Mouse (Mus musculus) liver, adult 2 months (tissue): ENCODE data around the gene Slc5a6. TPM values are rescaled to one million over a fixed set of nuclear protein-coding genes. Genes with fewer than 3 reads are reported as not detected.
"Not testable (repeated sequence)": the region's sequence is repeated elsewhere in the genome, so short reads cannot be mapped to it uniquely, and the experiment has no call there.

Source experiments
- DNase-seq: peaks from one replicate; pipeline ENCODE4 v3.0.0-alpha.2; 2011; ENCODE audit warnings: low read depth, low spot score; ENCODE audit errors: extremely low read depth
- H3K27ac ChIP-seq: fragments of 200-500 bp; replicated peaks from 2 replicates; pipeline ENCODE4 v1.5.1; 2012; ENCODE audit warnings: low read depth, mild to moderate bottlenecking, control low read depth, inconsistent platforms, low read length; ENCODE audit not compliant: insufficient read depth
- H3K27me3 ChIP-seq: fragments of 200-500 bp; 2 replicates; pipeline ENCODE4 v1.6.1; 2012; ENCODE audit warnings: mild to moderate bottlenecking, moderate library complexity, low read length, inconsistent platforms; ENCODE audit not compliant: control insufficient read depth, insufficient read depth
- H3K36me3 ChIP-seq: fragments of 200-500 bp; 2 replicates; pipeline ENCODE4 v1.6.1; 2012; ENCODE audit warnings: low read length, inconsistent platforms; ENCODE audit not compliant: control insufficient read depth, insufficient read depth
- H3K4me1 ChIP-seq: fragments of 200-500 bp; 2 replicates; pipeline ENCODE4 v1.6.1; 2011; ENCODE audit warnings: low read length; ENCODE audit not compliant: control insufficient read depth, insufficient read depth
- H3K4me3 ChIP-seq: fragments of 200-500 bp; 2 replicates; pipeline ENCODE4 v1.5.1; 2011; ENCODE audit warnings: low read depth, mild to moderate bottlenecking, control low read depth, low read length, moderate library complexity; ENCODE audit not compliant: insufficient read depth
- H3K79me2 ChIP-seq: fragments of 200-500 bp; 2 replicates; pipeline ENCODE4 v1.6.1; 2012; ENCODE audit warnings: inconsistent platforms, mild to moderate bottlenecking, low read length, moderate library complexity; ENCODE audit not compliant: control insufficient read depth, insufficient read depth
- H3K9ac ChIP-seq: fragments of 200-500 bp; 2 replicates; pipeline ENCODE4 v1.6.1; 2012; ENCODE audit warnings: low read depth, mild to moderate bottlenecking, control low read depth, inconsistent platforms, low read length
- CTCF ChIP-seq: fragments of 200-500 bp; IDR thresholded peaks from 2 replicates; pipeline ENCODE4 v1.5.1; 2011; ENCODE audit warnings: low read depth, low read length, control low read depth
- POLR2A ChIP-seq: fragments of 200-500 bp; IDR thresholded peaks from 2 replicates; pipeline ENCODE4 v1.6.1; 2011; ENCODE audit warnings: low read length, control low read depth; ENCODE audit not compliant: insufficient read depth; ENCODE audit errors: extremely low read depth
- WGBS: fragments of 180-500 bp; shearing (Covaris S2); methylation state at CpG from one replicate; pipeline ENCODE4 v1.1.7; 2018; 5-methylcytosine and 5-hydroxymethylcytosine counted together
- polyA plus RNA-seq: library from polyadenylated mRNA; depleted of rRNA; stranded (reverse); fragments of >200 nt; gene quantifications from 2 replicates; pipeline ENCODE4 v1.2.3, GENCODE M21; 2012
- total RNA-seq: library from RNA; depleted of rRNA; stranded (reverse); fragments of >200 nt; gene quantifications from 2 replicates; pipeline ENCODE4 v1.2.3, GENCODE M21; 2014

Gene Slc5a6
- total and polyA plus RNA-seq, 2 experiments: 6.7 to 16.2 TPM

DNA sequence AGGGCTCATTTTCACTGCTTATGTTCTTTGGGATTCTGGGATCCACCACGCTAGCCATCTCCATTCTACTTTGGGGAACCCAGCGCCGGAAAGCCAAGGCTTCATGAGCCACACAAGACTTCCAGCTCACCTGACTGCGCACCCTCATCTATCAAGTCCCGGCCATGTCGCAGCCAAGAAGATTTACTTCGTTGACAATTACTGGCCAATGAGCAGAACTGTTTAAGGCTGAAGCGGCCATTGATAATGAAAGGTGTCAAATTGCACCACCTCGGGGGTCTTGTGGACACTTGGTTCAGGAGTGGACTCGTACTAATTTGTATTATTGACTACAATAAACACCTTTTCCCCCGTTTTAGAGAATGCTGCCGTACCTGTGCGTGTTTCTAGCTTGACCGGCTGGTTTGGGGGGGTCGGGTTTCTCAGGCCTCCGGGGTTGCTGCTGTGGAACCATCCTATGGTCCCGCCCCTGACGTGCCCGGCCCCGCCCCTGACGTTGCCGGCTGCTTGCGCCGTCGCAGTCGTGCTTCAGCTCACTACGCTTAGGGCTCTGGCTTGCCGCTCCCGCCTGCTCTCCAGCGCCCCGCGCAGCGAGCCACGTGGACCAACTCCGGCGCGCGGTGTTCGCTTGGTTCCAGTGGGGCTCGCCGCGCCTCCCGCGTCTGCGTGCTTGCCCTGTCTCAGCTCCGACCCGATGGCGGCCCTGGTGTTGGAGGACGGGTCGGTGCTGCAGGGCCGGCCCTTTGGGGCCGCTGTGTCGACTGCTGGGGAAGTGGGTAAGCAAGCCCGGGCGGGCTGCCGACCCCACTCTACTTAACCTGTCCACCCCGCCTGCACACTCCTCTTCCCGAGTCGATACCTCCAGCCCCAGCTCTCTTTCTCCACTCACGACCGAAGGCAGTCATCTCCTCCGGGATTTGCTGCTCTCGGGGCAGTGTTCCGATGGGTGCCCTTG is 5.8 kb upstream of the Slc5a6 start, which contains the start of gene Cad:
Gene Cad, plus strand, starts transcription at position 520 of the 955 bp plus-strand sequence.
- Histone ChIP-seq H3K27me3 (no peaks in the 10 kb centered on the region), H3K79me2 (no peaks in the 10 kb centered on the region), H3K36me3 (peaks cover 3% of the 10 kb centered on the region; the same call in 1 of the 2 replicates), H3K9ac (peak within 1 kb of the TSS; percentile 73), H3K4me1 (peaks cover 9% of the 10 kb centered on the region), H3K4me3 (peak within 1 kb of the TSS; percentile 71), H3K27ac (peak within 1 kb of the TSS; percentile 5; the same call in 1 of the 2 replicates)
- DNase-seq: peak; percentile 69
- 5% methylated on average over 64 of the region's 64 CpGs for WGBS
- TF ChIP-seq CTCF (no peak), POLR2A (peak; percentile 67; the same call in 1 of the 2 replicates)

DNA sequence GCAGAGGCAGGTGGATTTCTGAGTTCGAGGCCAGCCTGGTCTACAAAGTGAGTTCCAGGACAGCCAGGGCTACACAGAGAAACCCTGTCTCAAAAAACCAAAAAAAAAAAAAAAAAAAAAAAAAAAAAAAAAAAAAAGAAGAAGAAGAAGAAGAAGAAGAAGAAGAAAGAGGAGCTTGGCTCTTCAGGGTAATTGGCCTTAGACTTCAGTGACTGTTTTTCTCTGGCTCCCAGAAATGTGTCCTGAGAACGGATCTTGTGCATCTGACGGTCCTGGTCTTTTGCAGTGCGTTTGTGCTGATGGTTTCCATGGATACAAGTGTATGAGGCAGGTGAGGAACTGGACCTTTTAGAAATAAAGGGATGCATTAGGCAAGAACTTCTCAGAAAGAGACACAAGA is 5.0 kb upstream of the Slc5a6 start:
- not testable (repeated sequence) for H3K79me2 ChIP-seq, H3K27me3 ChIP-seq, H3K9ac ChIP-seq, H3K36me3 ChIP-seq, DNase-seq, H3K4me3 ChIP-seq, H3K27ac ChIP-seq, H3K4me1 ChIP-seq
- WGBS: 92% methylated on average over 4 of the region's 4 CpGs

DNA sequence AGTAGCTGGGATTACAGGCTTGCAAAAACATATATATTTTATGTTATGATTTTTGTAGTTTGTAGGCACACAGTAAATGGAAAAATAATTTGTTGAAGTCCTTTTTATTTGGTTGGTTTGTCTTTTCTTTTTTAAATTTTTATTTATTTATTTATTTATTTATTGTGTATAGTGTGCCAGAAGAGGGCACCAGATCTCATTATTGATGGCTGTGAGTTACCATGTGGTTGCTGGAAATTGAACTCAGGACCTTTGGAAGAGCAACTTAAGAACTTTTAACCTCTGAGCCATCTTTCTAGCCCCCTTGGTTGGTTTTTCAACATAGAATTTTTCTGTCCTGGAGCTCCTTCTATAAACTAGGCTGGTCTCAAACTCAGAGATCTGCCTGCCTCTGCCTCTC is 1.7 kb upstream of the Slc5a6 start:
- H3K4me1 ChIP-seq: peaks cover 9% of the 10 kb centered on the region
- H3K9ac ChIP-seq: no peak overlapping the region
- H3K79me2 ChIP-seq: no peaks in the 10 kb centered on the region
- H3K4me3 ChIP-seq: no peak overlapping the region
- H3K27ac ChIP-seq: no peak overlapping the region
- TF ChIP-seq POLR2A: no peak
- no peak for TF ChIP-seq CTCF
- no peak for DNase-seq
- no peaks in the 10 kb centered on the region for H3K27me3 ChIP-seq
- H3K36me3 ChIP-seq: peaks cover 3% of the 10 kb centered on the region; the same call in 1 of the 2 replicates

DNA sequence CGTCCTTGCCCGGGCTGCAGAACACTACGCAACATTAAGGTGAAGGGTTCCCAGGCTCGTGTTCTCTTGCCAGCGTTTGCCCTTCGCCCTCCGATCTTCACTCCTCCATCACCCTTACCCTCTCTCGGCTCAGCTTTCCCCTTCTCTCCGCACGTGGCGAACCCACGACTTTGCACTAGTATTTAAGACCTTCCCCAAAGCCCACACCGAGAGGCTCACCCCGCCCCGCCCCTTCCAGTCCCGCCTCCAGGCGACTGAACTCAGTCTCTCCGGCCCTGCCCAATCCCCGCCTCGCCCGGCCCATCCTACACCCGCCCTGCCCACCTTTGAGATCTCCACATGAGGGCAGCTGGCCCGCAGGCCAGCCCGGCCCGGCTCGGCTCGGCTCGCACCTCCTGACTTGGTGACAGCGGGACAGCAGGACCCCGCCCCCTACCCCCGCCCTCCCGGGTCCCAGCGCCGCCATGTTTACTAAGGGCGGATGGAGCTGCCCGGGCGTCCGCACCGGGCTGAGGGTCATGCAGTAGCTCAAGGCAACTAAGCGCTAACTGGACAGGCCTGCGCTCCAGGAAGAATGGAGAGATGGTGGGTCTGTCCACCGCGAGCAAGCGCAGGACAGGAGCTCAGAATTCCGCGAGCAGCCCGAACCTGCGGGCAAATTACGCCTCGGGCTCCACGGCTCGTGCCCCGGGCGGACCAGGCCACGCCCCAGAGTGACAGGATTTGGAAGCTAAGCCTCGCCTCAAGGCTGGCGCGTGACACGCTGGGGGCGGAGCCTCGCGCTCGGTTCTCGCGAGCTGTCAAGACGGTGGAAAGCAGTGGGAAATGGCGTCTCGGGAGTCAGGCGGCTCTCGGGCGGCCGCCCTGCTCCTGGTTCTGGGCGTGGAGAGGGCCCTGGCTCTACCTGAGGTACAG is 619 bp downstream of the Slc5a6 start, which contains the start of gene Atraid:
Gene Atraid, plus strand, starts transcription at position 465 of the 915 bp plus-strand sequence.
- Histone ChIP-seq H3K4me1 (peaks cover 2% of the 10 kb centered on the region), H3K9ac (peak within 1 kb of the TSS; percentile 87), H3K27me3 (no peaks in the 10 kb centered on the region), H3K36me3 (peaks cover 3% of the 10 kb centered on the region; the same call in 1 of the 2 replicates), H3K27ac (peak within 1 kb of the TSS; percentile 96), H3K79me2 (no peaks in the 10 kb centered on the region), H3K4me3 (peak within 1 kb of the TSS; percentile 80)
- TF ChIP-seq POLR2A (peak; percentile 96), CTCF (0 out of 2 replicates have a peak, but pooled peaks have one; percentile 6)
- DNase-seq: peak; percentile 92
- under 1% methylated on average over 73 of the region's 73 CpGs for WGBS

DNA sequence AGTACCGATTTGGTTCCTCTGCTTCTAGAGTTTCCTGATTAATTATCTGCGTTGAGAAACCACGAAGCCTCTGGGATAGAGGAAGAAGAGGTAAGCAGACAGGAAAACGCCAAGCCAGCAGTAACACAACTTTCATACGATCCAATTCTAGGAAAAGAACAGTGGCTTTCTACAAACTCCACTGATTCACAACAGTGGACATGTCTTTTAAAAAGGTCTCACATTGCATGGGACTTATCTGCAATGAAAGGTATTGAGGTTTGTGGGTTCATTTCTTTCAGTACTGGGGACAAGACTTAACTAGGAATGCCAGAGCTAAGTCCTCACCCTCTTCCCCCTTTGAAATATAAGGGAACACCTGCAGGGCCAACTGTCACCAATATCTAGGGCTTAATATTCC is 1.6 kb downstream of the Slc5a6 start:
- TF ChIP-seq POLR2A: no peak
- no peak for TF ChIP-seq CTCF
- H3K27me3 ChIP-seq: no peaks in the 10 kb centered on the region
- WGBS: 69% methylated on average over 5 of the region's 5 CpGs
- no peaks in the 10 kb centered on the region for H3K79me2 ChIP-seq
- peaks cover 2% of the 10 kb centered on the region for H3K4me1 ChIP-seq
- no peak overlapping the region for H3K4me3 ChIP-seq
- H3K27ac ChIP-seq: no peak overlapping the region
- H3K9ac ChIP-seq: no peak overlapping the region
- H3K36me3 ChIP-seq: peaks cover 4% of the 10 kb centered on the region; the same call in 1 of the 2 replicates
- DNase-seq: no peak
